Mouse (Mus musculus) v-Abl transformed pro-B cells (cell line): ENCODE data around the gene Zkscan17.

ENCODE experiments used
- in situ Hi-C, 2 experiments: fragments of 400-800 bp; cut with MboI; formaldehyde crosslinking; loops; one replicate each; pipeline ENCODE4 v1.15.1; 2025; ENCODE audit not compliant: unreplicated experiment in 2 of 2

Gene Zkscan17

DNA sequence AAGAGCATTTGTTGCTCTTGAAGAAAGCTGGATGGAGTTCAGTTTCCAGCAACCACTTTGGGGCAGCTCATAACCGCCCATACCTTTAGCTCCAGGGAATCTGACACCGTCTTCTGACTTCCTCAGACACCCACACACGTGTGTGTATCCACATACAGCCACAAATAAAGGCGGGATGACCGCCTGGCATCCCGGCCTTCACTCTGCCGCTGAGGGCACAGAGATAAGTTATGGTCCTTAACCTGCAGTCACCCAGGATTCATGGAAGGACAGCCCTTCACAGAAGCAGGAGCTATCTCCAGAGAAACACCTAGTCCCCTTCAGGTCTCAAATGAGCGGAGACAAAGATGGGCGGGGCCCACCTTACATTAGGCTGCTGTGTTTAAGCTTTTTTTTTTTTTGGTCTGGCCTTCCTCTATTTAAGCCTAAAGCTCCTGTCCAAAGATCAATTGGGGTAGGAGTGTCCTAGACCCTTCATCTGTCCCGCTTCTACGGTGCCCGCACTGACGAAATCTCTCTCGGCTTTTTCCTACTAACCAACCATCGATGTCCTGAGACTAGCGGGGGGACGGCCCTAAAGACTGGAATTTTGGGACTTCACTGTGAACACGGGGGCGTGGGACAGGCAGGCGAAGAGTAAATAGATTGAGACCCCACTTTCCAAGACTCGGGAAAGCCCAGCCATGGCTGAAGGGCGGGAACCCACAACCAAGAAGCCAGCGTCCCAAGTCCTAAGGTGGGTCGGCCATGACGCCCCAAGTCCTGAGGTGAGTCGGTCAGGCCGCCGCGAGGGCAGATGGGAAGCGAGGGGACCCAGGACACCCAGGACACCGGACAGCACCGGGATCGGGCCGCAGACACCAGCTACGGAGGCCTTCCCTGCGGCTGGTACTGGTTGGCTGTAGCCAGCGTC lies 54.9 kb downstream of the Zkscan17 start:
- in situ Hi-C loops, result no loop called here

DNA sequence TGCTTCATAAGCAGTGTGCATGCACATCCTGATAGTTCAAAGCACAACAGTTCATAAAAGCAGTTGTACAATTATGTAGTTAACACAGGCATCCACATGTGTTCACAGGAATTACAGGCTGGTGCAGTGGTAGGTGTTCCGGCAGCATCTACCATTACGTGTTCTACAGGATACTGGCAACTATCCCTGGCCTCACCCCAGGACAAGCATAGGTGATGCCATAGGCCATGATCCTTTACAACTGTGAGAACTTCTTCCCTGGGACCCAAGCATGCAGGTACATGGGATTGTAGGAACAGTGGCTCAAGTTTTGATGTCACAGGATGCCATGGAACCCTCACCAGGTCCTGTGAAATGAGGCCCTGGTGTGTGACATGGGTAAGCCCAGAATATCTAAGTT lies 66.1 kb downstream of the Zkscan17 start:
- in situ Hi-C loops, result no loop called here

DNA sequence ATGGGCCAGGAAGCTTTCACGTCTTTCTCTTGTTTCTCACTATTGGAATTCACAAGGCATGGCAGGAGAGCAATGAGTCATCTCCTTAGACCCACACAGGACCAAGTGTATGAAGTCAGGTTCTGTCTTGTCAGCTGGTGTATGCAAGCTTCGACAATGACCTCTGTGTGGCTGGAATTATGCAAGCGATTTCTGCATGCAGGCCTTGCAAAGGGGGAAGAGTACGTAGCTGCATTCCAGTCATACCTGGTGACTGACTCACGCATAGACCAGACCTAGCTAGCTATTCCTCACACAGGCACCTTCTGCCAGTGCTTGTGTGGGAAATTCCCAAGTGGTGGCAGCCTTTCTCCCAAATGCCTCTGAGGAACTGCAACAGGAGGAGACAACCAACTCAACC lies 67.6 kb downstream of the Zkscan17 start:
- in situ Hi-C loops, result no loop called here

DNA sequence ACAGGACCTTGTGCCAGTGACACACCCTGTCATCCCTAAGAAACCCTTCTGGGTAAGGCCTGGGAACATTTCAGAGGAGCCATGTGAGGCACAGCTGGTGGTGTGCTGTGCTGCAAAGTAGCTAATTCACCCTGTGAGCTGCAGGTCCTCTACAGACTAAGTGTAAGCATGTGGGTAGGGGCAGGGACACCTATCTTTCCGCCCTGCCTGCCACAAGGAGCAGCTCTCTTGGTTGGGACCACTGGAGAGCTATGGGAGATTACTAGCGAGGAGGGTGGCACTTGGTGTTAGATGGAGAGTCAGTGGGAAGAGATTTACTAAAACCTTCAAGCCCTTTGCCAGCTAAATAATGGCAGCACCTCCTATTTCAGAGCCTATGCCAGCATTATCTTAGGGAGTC lies 69.7 kb downstream of the Zkscan17 start:
- in situ Hi-C loops, result no loop called here

DNA sequence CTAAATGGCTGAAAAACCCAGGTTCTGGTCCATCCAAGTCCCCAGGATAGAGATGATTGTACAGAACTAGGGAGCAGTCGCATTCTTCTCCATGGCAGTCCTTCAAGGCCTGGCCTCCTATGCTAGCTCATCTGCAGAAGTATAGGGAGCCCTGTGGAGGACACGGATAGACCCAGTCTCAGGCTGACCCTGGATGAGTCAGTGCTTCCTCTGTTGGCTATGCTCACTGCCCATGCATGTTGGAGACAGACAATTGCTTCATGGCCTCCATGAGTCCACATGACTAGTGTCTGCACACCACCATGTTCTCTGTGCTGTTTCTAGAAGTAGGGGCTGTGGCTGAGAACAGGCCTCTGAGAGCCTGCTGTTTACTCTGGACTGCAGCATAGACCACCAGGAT lies 70.2 kb downstream of the Zkscan17 start:
- in situ Hi-C loops, result no loop called here

DNA sequence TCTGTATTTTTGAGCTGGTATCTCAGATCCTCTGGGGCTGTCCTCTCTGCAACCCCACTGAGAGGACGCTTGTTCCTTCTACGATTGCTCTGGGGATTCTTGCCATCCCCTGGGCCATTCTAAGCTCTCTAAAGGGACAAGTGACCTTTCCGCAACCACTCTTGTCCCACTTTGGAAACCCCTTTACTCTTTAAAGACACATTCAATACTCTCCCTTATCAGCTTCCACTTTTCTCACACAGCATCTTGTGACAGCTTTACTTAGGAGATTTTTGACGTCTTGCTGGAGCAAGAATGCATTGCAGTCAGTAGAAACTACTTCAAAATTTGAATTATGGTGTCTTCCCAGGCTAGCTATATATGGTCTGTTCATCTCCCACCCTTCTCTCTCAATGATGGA lies 75.5 kb downstream of the Zkscan17 start, which contains the start of gene Snap47:
TSS of gene Snap47 (minus strand) at position 101 of the 400 bp plus-strand sequence.
- in situ Hi-C loops, result no loop called here

DNA sequence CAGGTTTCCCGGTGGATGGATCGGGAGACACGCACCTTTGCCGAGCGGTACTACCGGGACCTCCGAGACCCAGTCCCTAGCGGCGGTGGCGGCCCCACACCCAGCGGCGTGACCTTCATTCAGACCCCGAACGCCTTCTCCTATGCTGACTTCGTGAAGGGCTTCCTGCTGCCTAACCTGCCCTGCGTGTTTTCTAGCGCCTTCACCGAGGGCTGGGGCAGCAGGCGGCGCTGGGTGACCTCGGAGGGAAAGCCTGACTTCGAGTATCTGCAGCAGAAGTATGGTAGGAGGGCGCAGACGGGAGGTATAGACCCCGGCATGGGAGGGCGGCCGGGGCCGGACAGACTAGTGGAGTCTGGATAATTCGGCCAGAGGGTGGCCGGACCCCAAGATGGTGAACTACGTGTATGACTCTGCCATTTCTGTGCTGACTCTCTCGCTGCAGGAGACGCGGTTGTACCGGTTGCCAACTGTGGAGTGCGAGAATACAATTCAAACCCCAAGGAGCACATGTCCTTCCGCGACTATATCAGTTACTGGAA lies 76.2 kb downstream of the Zkscan17 start:
- in situ Hi-C loops, result no loop called here

DNA sequence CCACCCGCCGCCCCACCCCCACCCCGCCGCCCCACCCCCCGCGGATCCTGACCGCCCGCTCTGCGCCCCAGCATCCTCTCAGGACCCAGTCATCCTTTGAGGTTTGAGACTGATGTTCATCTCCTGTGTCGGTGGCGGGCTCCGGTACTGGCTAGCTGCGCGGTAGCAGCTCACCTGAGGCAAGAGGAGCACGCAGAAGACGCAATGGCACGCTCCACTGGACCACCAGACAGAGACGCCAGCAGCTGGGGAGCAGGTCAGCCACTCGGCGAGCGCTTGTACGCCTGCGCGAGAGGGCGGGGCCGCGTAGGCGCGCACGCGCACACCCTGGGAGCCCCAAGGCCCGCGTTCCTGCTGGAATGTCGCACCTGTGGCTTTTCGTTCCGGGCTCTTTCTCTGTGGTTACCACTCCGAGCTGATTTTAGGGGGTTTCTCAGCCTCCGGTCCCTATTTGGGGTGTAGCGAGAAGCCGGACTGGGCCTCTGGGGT lies 76.8 kb downstream of the Zkscan17 start, which contains the start of gene Jmjd4:
TSS of gene Jmjd4 (plus strand) at position 305 of the 489 bp plus-strand sequence.
- in situ Hi-C loops, result no loop called here

DNA sequence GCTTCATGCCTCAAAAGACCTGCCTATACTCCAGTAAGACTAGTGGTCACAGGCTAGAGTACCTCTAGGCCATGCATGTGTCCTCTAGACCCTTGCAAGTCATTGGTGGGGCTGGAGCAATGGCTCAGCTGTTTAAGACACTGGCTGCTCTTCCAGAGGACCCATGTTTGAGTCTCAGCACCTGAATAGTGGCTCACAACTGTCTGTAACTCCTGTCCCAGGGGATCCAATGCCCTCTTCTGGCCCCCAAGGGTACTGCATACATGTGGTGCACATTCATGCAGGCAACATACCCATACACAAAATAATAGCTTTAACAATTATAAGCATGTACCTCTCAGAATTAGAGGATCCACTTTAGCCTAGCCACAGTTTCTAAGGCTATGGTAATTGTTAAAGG lies 83.4 kb downstream of the Zkscan17 start:
- in situ Hi-C loops, result no loop called here

DNA sequence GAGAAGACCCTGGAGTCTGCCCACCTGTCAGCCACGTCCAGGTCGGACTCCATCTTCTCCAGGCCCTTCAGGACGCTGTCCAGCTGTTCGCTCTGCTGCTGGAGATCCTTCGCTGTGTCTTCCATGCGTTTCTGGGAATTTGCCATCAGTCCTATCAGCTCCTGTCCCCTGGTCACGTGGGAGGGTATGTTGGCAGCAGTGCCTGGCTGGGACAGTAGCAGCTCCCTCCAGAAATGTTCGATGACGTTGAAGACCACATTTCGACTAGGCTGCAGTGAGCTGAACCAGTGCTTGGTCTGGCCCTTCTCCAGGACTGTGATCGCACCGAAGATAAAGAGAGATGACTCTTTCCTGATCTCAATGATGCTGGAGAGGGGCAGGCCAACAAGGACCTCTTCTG lies 88.6 kb downstream of the Zkscan17 start:
- in situ Hi-C loops, result no loop called here
